Mouse (Mus musculus): Measurements from ENCODE around the gene Ehmt1.

GRCm38 (mm10) chr2:24763115-24763557 lies 156.3 kb downstream of the Ehmt1 start, which contains the start of gene Cacna1b:
- no peak for TF ChIP-seq CTCF (IDR thresholded peaks at IDR 0.05 in 2 of 3, conservative IDR thresholded peaks at IDR 0.05 in 1 of 3; ENCODE audit: control insufficient read depth in 1 of 3, insufficient read depth in 1 of 3, low read depth in 2 of 3, low read length in 3 of 3, poor library complexity in 1 of 3, severe bottlenecking in 1 of 3)
- no peak for TF ChIP-seq EP300 (IDR thresholded peaks at IDR 0.05; ENCODE audit: low read depth in 1 of 2, low read length in 2 of 2)
- TF ChIP-seq GABPA (IDR thresholded peaks at IDR 0.05; ENCODE audit: low read depth, low read length), result no peak
- no peak for TF ChIP-seq TCF12 (IDR thresholded peaks at IDR 0.05; ENCODE audit: low read depth, low read length)
- TF ChIP-seq SMC3 (IDR thresholded peaks at IDR 0.05; ENCODE audit: low read depth, low read length), result no peak
- TF ChIP-seq MAX (IDR thresholded peaks at IDR 0.05; ENCODE audit: low read length), result no peak
- TF ChIP-seq POLR2A (IDR thresholded peaks at IDR 0.05; ENCODE audit: control insufficient read depth in 1 of 2, insufficient read depth in 1 of 2, low read depth in 1 of 2, low read length in 2 of 2, poor library complexity in 1 of 2), result no peak

Data from MEL (cell line).